Mouse (Mus musculus) embryonic facial prominence, embryonic 15.5 days (tissue): ENCODE measurements around the gene Gstt4. TPM values are rescaled to one million over a fixed set of nuclear protein-coding genes. Genes with fewer than 3 reads are reported as not detected.

Source experiments
- ATAC-seq: fragments of 200-750 bp; cut with Nextera tagmentation; 2 replicates; pipeline ENCODE4 v1.8.0; 2017; ENCODE audit warnings: low read depth, moderate TSS enrichment; ENCODE audit not compliant: insufficient number of reproducible peaks, low FRiP score, low TSS enrichment
- H3K27ac ChIP-seq: fragments of 300-500 bp; sonication (generic); replicated peaks from 2 replicates; pipeline ENCODE4 v1.5.1; 2015; ENCODE audit warnings: mild to moderate bottlenecking, inconsistent platforms
- H3K27me3 ChIP-seq: fragments of 300-500 bp; sonication (generic); 2 replicates; pipeline ENCODE4 v1.6.1; 2015; ENCODE audit warnings: inconsistent platforms
- H3K36me3 ChIP-seq: fragments of 300-500 bp; sonication (generic); 2 replicates; pipeline ENCODE4 v1.6.1; 2015; ENCODE audit warnings: mild to moderate bottlenecking, inconsistent platforms
- H3K4me1 ChIP-seq: fragments of 300-500 bp; sonication (generic); 2 replicates; pipeline ENCODE4 v1.6.1; 2015; ENCODE audit warnings: inconsistent platforms
- H3K4me2 ChIP-seq: fragments of 300-500 bp; sonication (generic); replicated peaks from 2 replicates; pipeline ENCODE4 v1.6.1; 2015; ENCODE audit warnings: mild to moderate bottlenecking, inconsistent platforms
- H3K4me3 ChIP-seq: fragments of 300-500 bp; sonication (generic); replicated peaks from 2 replicates; pipeline ENCODE4 v1.5.1; 2015; ENCODE audit warnings: mild to moderate bottlenecking, inconsistent platforms
- H3K9ac ChIP-seq: fragments of 300-500 bp; sonication (generic); 2 replicates; pipeline ENCODE4 v1.6.1; 2015; ENCODE audit warnings: inconsistent platforms
- H3K9me3 ChIP-seq: fragments of 300-500 bp; sonication (generic); replicated peaks from 2 replicates; pipeline ENCODE4 v1.6.1; 2016; ENCODE audit warnings: inconsistent platforms
- WGBS: fragments of 180-500 bp; shearing (Covaris S2); methylation state at CpG from one replicate; pipeline ENCODE4 v1.1.7; 2015; 5-methylcytosine and 5-hydroxymethylcytosine counted together
- polyA plus RNA-seq: library from polyadenylated mRNA; unstranded; fragments of >200 nt; fragmentation: Nextera tagmentation; extraction: Ambion mirVana; gene quantifications from 2 replicates; pipeline ENCODE4 v1.2.1, GENCODE M21; 2015

The Gstt4 gene
- polyA plus RNA-seq, 1 experiment from 2014 or later = not detected

GRCm38 (mm10) chr10:75835307-75835706 lies 13.0 kb upstream of the Gstt4 start:
- H3K27me3 ChIP-seq = 0 out of 2 replicates have a peak, but pooled peaks cover 9% of the 10 kb centered on the region
- ATAC-seq = no peak
- WGBS = under 1% methylated on average over 10 of the region's 10 CpGs
- peak overlapping the region; percentile 79 for H3K4me2 ChIP-seq
- no peak overlapping the region for H3K9ac ChIP-seq
- H3K4me1 ChIP-seq = peaks cover 43% of the 10 kb centered on the region
- H3K9me3 ChIP-seq = no peaks in the 10 kb centered on the region
- peak overlapping the region; percentile 41 for H3K4me3 ChIP-seq
- no peaks in the 10 kb centered on the region for H3K36me3 ChIP-seq
- no peak overlapping the region for H3K27ac ChIP-seq

- Histone ChIP-seq H3K4me1 (peaks cover 43% of the 10 kb centered on the region), H3K36me3 (no peaks in the 10 kb centered on the region), H3K9ac (0 out of 2 replicates have a peak overlapping the region, but pooled peaks have one; percentile 31), H3K4me3 (peak overlapping the region; percentile 41), H3K27ac (no peak overlapping the region), H3K4me2 (peak overlapping the region; percentile 79), H3K9me3 (no peaks in the 10 kb centered on the region), H3K27me3 (0 out of 2 replicates have a peak, but pooled peaks cover 9% of the 10 kb centered on the region)
- no peak for ATAC-seq
- WGBS = 14% methylated on average over 9 of the region's 9 CpGs
Observed at GRCm38 (mm10) chr10:75834721-75835120, 12.4 kb upstream of the Gstt4 start.

- ATAC-seq = no peak
- WGBS = 1% methylated on average over 21 of the region's 21 CpGs
- no peaks in the 10 kb centered on the region for H3K36me3 ChIP-seq
- H3K9me3 ChIP-seq = no peaks in the 10 kb centered on the region
- peak overlapping the region; percentile 31; the same call in 1 of the 2 replicates for H3K9ac ChIP-seq
- no peak overlapping the region for H3K27ac ChIP-seq
- peaks cover 43% of the 10 kb centered on the region for H3K4me1 ChIP-seq
- H3K27me3 ChIP-seq = 0 out of 2 replicates have a peak, but pooled peaks cover 9% of the 10 kb centered on the region
- peak overlapping the region; percentile 41 for H3K4me3 ChIP-seq
- H3K4me2 ChIP-seq = peak overlapping the region; percentile 79
Observed at GRCm38 (mm10) chr10:75834250-75834649, 11.9 kb upstream of the Gstt4 start.

- ATAC-seq = no peak
- 14% methylated on average over 21 of the region's 21 CpGs for WGBS
- H3K4me1 ChIP-seq = peaks cover 43% of the 10 kb centered on the region
Observed at GRCm38 (mm10) chr10:75833456-75834080, 11.2 kb upstream of the Gstt4 start.

GRCm38 (mm10) chr10:75832272-75832895 lies 10.0 kb upstream of the Gstt4 start:
- Histone ChIP-seq H3K9ac (no peak overlapping the region), H3K4me3 (no peak overlapping the region), H3K9me3 (no peaks in the 10 kb centered on the region), H3K4me1 (peaks cover 36% of the 10 kb centered on the region), H3K27ac (no peak overlapping the region), H3K4me2 (no peak overlapping the region), H3K27me3 (0 out of 2 replicates have a peak, but pooled peaks cover 9% of the 10 kb centered on the region), H3K36me3 (no peaks in the 10 kb centered on the region)
- 66% methylated on average over 13 of the region's 13 CpGs for WGBS
- no peak for ATAC-seq

More at GRCm38 (mm10) chr10:75833456-75834080, 11.2 kb upstream of the Gstt4 start:
- Histone ChIP-seq H3K4me2 (peak overlapping the region; percentile 79), H3K27ac (no peak overlapping the region), H3K36me3 (no peaks in the 10 kb centered on the region), H3K9ac (no peak overlapping the region), H3K4me3 (peak overlapping the region; percentile 41), H3K9me3 (no peaks in the 10 kb centered on the region), H3K27me3 (0 out of 2 replicates have a peak, but pooled peaks cover 9% of the 10 kb centered on the region)

- Histone ChIP-seq H3K4me1 (peaks cover 28% of the 10 kb centered on the region), H3K9me3 (no peaks in the 10 kb centered on the region), H3K4me3 (no peak overlapping the region), H3K4me2 (no peak overlapping the region), H3K36me3 (no peaks in the 10 kb centered on the region), H3K9ac (no peak overlapping the region), H3K27me3 (0 out of 2 replicates have a peak, but pooled peaks cover 9% of the 10 kb centered on the region), H3K27ac (no peak overlapping the region)
- no peak for ATAC-seq
- 70% methylated on average over 2 of the region's 2 CpGs for WGBS
Observed at GRCm38 (mm10) chr10:75830275-75830670, 7.9 kb upstream of the Gstt4 start.

GRCm38 (mm10) chr10:75829529-75830274 lies 7.4 kb upstream of the Gstt4 start:
- H3K27me3 ChIP-seq = 0 out of 2 replicates have a peak, but pooled peaks cover 9% of the 10 kb centered on the region
- 68% methylated on average over 2 of the region's 2 CpGs for WGBS

GRCm38 (mm10) chr10:75828500-75828931 lies 6.2 kb upstream of the Gstt4 start:
- peaks cover 10% of the 10 kb centered on the region for H3K4me1 ChIP-seq
- ATAC-seq = no peak
- 0 out of 2 replicates have a peak, but pooled peaks cover 4% of the 10 kb centered on the region for H3K27me3 ChIP-seq
- H3K9ac ChIP-seq = no peak overlapping the region
- H3K4me2 ChIP-seq = no peak overlapping the region
- no peak overlapping the region for H3K27ac ChIP-seq
- H3K4me3 ChIP-seq = no peak overlapping the region
- no peaks in the 10 kb centered on the region for H3K9me3 ChIP-seq
- H3K36me3 ChIP-seq = no peaks in the 10 kb centered on the region

More at GRCm38 (mm10) chr10:75829529-75830274, 7.4 kb upstream of the Gstt4 start:
- Histone ChIP-seq H3K9me3 (no peaks in the 10 kb centered on the region), H3K27ac (no peak overlapping the region), H3K4me1 (peaks cover 22% of the 10 kb centered on the region), H3K4me2 (no peak overlapping the region), H3K4me3 (no peak overlapping the region), H3K9ac (no peak overlapping the region), H3K36me3 (no peaks in the 10 kb centered on the region)
- no peak for ATAC-seq

- Histone ChIP-seq H3K4me2 (no peak overlapping the region), H3K4me1 (peaks cover 7% of the 10 kb centered on the region; the same call in 1 of the 2 replicates), H3K4me3 (no peak overlapping the region), H3K9ac (no peak overlapping the region), H3K9me3 (no peaks in the 10 kb centered on the region), H3K27me3 (no peaks in the 10 kb centered on the region), H3K27ac (no peak overlapping the region), H3K36me3 (no peaks in the 10 kb centered on the region)
- ATAC-seq = no peak
- WGBS = 81% methylated on average over 4 of the region's 4 CpGs
Observed at GRCm38 (mm10) chr10:75827668-75828360, 5.5 kb upstream of the Gstt4 start.

- Histone ChIP-seq H3K9me3 (no peaks in the 10 kb centered on the region), H3K4me3 (no peak overlapping the region), H3K36me3 (no peaks in the 10 kb centered on the region), H3K4me1 (peaks cover 7% of the 10 kb centered on the region; the same call in 1 of the 2 replicates), H3K27ac (no peak overlapping the region), H3K27me3 (no peaks in the 10 kb centered on the region), H3K4me2 (no peak overlapping the region), H3K9ac (no peak overlapping the region)
- ATAC-seq = no peak
- 80% methylated on average over 4 of the region's 4 CpGs for WGBS
Observed at GRCm38 (mm10) chr10:75824530-75824929, 2.2 kb upstream of the Gstt4 start.
